Mouse (Mus musculus) small intestine, adult 2 months (tissue): ENCODE data around the gene Hmg20b.

ENCODE experiments used
- CTCF ChIP-seq: fragments of 200-500 bp; IDR thresholded peaks from 2 replicates; pipeline ENCODE4 v1.5.1; 2012; ENCODE audit warnings: low read depth, mild to moderate bottlenecking, control low read depth, inconsistent platforms, low read length, moderate library complexity, mixed read lengths; ENCODE audit not compliant: insufficient replicate concordance, insufficient read length; ENCODE audit errors: extremely low read depth
- POLR2A ChIP-seq: fragments of 200-500 bp; IDR thresholded peaks from 2 replicates; pipeline ENCODE4 v1.6.1; 2012; ENCODE audit warnings: low read depth, mild to moderate bottlenecking, control low read depth, inconsistent platforms, low read length, moderate library complexity

- TF ChIP-seq POLR2A, result peak; percentile 71; the same call in 1 of the 2 replicates
- TF ChIP-seq CTCF, result no peak
These were observed 33.7 kb upstream of the Hmg20b start, which contains the start of the genes Dohh and Gm48551 for GRCm38 (mm10) chr10:81383802-81384604.
